Mouse (Mus musculus): ENCODE data around the gene Duoxa2.

DNA sequence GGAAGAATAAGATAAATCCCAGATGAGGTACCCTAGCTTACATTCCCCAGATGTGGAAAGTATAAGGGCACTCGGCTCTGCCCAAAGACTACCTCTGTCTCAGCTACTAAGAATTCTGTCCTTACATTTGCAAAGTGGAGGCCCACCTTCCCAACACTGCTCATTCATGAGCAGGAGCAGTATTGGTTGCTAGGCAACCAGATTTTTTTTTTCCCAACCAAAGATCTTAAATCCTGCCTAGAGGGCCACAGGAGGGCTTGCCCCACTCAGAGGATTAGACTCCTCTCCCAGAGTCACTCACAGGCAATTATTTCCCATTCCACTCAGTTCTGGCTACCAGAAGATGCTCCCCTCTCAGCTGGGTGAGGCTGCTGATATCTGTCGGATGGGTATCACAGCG lies 34.0 kb upstream of the Duoxa2 start:
- TF ChIP-seq CTCF (conservative IDR thresholded peaks at IDR 0.05; ENCODE audit: low read length): no peak
- no peak for TF ChIP-seq NANOG (IDR thresholded peaks at IDR 0.05; ENCODE audit: borderline replicate concordance, low read length)
- no peak for TF ChIP-seq POU5F1 (IDR thresholded peaks at IDR 0.05; ENCODE audit: borderline replicate concordance, low read length)
